Mouse (Mus musculus): Measurements from ENCODE around the gene Prkaa2. TPM values are rescaled to one million over a fixed set of nuclear protein-coding genes. Genes with fewer than 3 reads are reported as not detected.
"Not testable (repeated sequence)": the region's sequence is repeated elsewhere in the genome, so short reads cannot be mapped to it uniquely, and the experiment has no call there.

Prkaa2 gene
- polyA plus RNA-seq, 1 experiment from 2014 or later: 1.7 TPM

GRCm38 (mm10) chr4:105050041-105050440 lies 59.6 kb downstream of the Prkaa2 start:
- no peak overlapping the region for H3K27ac ChIP-seq
- no peaks in the 10 kb centered on the region for H3K27me3 ChIP-seq (ENCODE audit: poor library complexity, severe bottlenecking)
- H3K4me3 ChIP-seq: no peak overlapping the region
- no peaks in the 10 kb centered on the region for H3K36me3 ChIP-seq (replicated peaks)
- no peaks in the 10 kb centered on the region for H3K9me3 ChIP-seq
- H3K4me1 ChIP-seq: peaks cover 5% of the 10 kb centered on the region; the same call in 1 of the 2 replicates
- DNase-seq (ENCODE audit: extremely low spot score, low spot score): no peak
- WGBS: 92% methylated on average over 1 of the region's 1 CpGs

GRCm38 (mm10) chr4:105034259-105034658 lies 75.4 kb downstream of the Prkaa2 start:
- no peaks in the 10 kb centered on the region for H3K36me3 ChIP-seq (replicated peaks)
- H3K9me3 ChIP-seq: no peaks in the 10 kb centered on the region
- no peak overlapping the region for H3K27ac ChIP-seq
- no peaks in the 10 kb centered on the region for H3K4me1 ChIP-seq
- H3K27me3 ChIP-seq (ENCODE audit: poor library complexity, severe bottlenecking): no peaks in the 10 kb centered on the region
- no peak for DNase-seq (ENCODE audit: extremely low spot score, low spot score)
- no peak overlapping the region for H3K4me3 ChIP-seq

DNA sequence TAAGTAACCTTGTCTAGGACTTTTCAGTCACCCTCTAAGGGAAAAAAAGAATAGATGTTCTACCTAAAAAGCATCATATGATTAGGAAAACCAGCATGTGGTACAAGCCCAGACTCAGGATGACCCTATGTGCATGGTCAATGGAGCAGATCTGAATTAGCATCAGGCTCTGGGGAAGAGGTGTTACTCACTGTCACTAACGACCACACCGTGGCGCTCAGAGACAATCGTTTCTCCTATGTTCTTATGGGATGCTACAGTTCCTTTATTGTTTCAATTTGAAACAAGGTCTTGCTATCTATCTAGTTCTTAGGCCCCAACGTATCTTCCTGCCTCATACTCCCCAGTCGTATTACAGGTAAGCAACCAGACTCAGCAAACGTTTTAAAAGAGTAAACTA lies 76.5 kb downstream of the Prkaa2 start:
- H3K9me3 ChIP-seq: no peaks in the 10 kb centered on the region
- DNase-seq (ENCODE audit: extremely low spot score, low spot score): no peak
- H3K27me3 ChIP-seq (ENCODE audit: poor library complexity, severe bottlenecking): no peaks in the 10 kb centered on the region
- no peaks in the 10 kb centered on the region for H3K36me3 ChIP-seq (replicated peaks)
- 55% methylated on average over 7 of the region's 7 CpGs for WGBS
- no peak overlapping the region for H3K27ac ChIP-seq
- no peak overlapping the region for H3K4me3 ChIP-seq
- no peaks in the 10 kb centered on the region for H3K4me1 ChIP-seq

DNA sequence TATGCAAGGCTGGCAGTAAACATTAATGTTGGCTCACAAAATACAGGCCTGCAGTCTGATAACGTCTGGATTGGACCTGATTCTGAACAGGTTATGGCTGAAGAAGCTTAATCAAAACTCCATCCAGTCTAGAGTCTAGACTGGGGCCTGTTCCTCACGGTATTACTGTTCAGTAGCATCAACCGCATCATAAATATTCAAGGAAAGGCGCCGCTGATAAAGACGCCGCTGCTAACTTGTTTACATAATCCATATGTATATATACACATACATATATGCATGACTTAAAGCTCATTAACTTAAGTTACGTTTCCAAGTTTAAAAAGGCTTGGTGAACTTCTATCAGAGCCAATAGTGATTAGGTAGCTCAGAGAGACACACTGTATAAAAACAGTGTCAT lies 78.6 kb downstream of the Prkaa2 start:
- Histone ChIP-seq H3K4me3 (no peak overlapping the region), H3K9me3 (no peaks in the 10 kb centered on the region), H3K36me3 (replicated peaks) (no peaks in the 10 kb centered on the region), H3K4me1 (no peaks in the 10 kb centered on the region), H3K27me3 (ENCODE audit: poor library complexity, severe bottlenecking) (no peaks in the 10 kb centered on the region), H3K27ac (no peak overlapping the region)
- DNase-seq (ENCODE audit: extremely low spot score, low spot score): no peak
- WGBS: 91% methylated on average over 8 of the region's 8 CpGs

DNA sequence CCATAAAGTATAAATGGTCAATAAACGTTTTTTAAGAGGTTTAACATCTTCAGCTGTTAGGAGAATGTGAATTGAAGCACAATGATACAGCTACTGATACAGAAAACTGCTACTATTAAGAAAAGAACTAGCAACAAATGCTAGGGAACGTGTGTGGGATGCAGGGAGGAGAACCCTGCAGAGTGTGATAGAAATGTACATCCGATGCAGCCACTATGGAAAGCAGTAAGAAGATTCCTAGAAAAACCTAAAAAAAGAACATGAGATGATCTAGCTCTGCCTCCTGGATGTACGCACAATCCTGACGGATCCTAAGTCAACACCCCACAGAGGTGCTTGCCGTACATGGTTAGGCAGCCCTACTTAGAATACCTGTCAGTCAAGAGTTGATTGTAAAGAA lies 82.4 kb downstream of the Prkaa2 start:
- WGBS: 84% methylated on average over 6 of the region's 6 CpGs
- Histone ChIP-seq H3K36me3 (replicated peaks) (no peaks in the 10 kb centered on the region), H3K4me1 (no peaks in the 10 kb centered on the region)

DNA sequence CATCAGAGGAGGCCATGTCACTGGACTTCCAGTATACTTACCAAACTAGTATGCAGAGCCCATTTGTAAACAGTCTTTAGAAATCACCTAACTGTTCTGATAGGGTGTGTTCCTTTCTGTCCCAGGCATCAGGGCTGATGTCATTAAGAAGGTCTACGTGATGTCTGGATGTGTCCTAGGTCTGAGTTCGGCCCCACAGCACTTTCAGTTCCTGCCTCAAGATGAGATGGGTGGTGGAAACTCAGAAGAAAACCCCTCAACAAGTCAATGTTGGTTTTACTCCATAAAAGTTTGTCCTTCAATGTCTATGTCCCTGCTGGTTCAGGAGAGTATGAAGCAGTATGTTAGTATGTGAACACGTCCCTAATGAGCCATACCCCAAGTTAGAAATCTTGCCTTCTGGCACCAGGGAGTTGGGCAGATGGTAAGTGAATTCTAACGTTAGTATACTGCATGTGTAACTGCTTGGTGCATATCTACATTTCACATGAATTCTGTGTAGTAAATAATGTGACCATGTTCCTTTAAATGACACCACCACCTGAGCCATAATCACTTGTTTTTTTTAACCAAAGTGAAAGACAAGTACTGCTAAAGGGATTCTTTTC lies 93.6 kb downstream of the Prkaa2 start:
- Histone ChIP-seq H3K9me3 (no peaks in the 10 kb centered on the region), H3K36me3 (replicated peaks) (no peaks in the 10 kb centered on the region), H3K27ac (no peak overlapping the region), H3K27me3 (ENCODE audit: poor library complexity, severe bottlenecking) (no peaks in the 10 kb centered on the region), H3K4me1 (peaks cover 7% of the 10 kb centered on the region), H3K4me3 (no peak overlapping the region)
- WGBS: 89% methylated on average over 4 of the region's 4 CpGs
- DNase-seq (ENCODE audit: extremely low spot score, low spot score): no peak

More for the DNA sequence above, 82.4 kb downstream of the Prkaa2 start:
- Histone ChIP-seq H3K9me3 (no peaks in the 10 kb centered on the region), H3K27me3 (ENCODE audit: poor library complexity, severe bottlenecking) (no peaks in the 10 kb centered on the region), H3K4me3 (no peak overlapping the region), H3K27ac (no peak overlapping the region)
- DNase-seq (ENCODE audit: extremely low spot score, low spot score): no peak

DNA sequence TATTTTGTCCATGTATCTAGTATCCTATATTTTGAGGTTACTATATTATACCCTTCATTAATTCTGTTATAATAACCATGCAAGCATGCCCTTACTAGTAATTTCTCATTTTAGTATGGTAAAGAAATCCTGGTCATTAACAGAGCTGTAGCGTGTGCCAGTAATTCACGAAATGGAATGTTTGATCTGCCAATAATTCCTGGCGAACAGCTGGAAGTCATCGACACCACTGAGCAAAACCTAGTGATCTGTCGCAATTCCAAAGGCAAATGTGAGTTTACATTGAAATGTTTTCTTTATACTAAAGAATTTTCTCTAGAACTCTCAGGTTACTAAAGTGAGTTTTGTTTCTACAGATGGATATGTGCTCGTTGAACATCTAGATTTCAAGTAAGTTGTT lies 94.2 kb downstream of the Prkaa2 start:
- 88% methylated on average over 6 of the region's 6 CpGs for WGBS
- Histone ChIP-seq H3K27ac (no peak overlapping the region), H3K9me3 (no peaks in the 10 kb centered on the region), H3K36me3 (replicated peaks) (no peaks in the 10 kb centered on the region), H3K4me1 (peaks cover 4% of the 10 kb centered on the region), H3K4me3 (no peak overlapping the region), H3K27me3 (ENCODE audit: poor library complexity, severe bottlenecking) (no peaks in the 10 kb centered on the region)
- no peak for DNase-seq (ENCODE audit: extremely low spot score, low spot score)

DNA sequence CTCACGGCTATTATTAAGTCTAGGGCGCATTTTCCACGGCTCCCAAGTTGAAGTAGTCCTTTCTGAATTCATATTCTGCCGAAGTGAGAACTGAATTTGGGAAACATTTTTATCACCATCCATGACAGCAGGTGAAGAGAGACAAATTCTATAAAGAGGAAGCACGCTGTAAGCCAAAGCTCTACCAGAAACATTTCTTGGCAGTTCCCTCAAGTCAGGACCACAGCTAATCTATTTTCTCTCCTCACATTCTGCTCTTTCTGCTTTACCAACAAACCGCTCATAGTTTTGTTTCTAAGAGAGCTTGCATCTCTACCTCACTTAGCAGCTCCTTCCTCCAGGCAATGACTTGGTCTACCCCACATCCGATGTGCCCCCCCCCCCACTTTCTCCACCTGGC lies 96.0 kb downstream of the Prkaa2 start:
- no peaks in the 10 kb centered on the region for H3K27me3 ChIP-seq (ENCODE audit: poor library complexity, severe bottlenecking)
- no peaks in the 10 kb centered on the region for H3K9me3 ChIP-seq
- no peak for DNase-seq (ENCODE audit: extremely low spot score, low spot score)
- H3K36me3 ChIP-seq (replicated peaks): no peaks in the 10 kb centered on the region
- no peaks in the 10 kb centered on the region for H3K4me1 ChIP-seq
- no peak overlapping the region for H3K4me3 ChIP-seq
- H3K27ac ChIP-seq: no peak overlapping the region
- 92% methylated on average over 7 of the region's 7 CpGs for WGBS

GRCm38 (mm10) chr4:105007360-105008018 lies 102.2 kb downstream of the Prkaa2 start:
- WGBS: 93% methylated on average over 4 of the region's 4 CpGs
- Histone ChIP-seq H3K4me3 (no peak overlapping the region), H3K27ac (no peak overlapping the region), H3K27me3 (ENCODE audit: poor library complexity, severe bottlenecking) (no peaks in the 10 kb centered on the region), H3K9me3 (no peaks in the 10 kb centered on the region), H3K36me3 (replicated peaks) (no peaks in the 10 kb centered on the region), H3K4me1 (no peaks in the 10 kb centered on the region)
- DNase-seq (ENCODE audit: extremely low spot score, low spot score): no peak

DNA sequence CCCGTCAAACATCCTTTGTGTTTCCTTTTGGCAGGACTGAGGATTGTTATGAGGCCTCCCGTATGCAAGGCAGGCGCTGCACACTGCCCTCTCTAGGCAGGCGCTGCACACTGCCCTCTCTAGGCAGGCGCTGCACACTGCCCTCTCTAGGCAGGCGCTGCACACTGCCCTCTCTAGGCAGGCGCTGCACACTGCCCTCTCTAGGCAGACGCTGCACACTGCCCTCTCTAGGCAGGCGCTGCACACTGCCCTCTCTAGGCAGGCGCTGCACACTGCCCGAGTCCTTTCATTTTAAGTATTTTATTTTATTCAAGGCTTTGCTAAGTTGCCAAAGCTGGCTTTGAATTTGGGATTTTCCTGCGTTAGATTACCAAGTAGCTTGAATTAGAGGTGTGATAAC lies 105.0 kb downstream of the Prkaa2 start:
- not testable (repeated sequence) for H3K4me3 ChIP-seq; H3K27ac ChIP-seq; H3K4me1 ChIP-seq; H3K36me3 ChIP-seq (replicated peaks); DNase-seq (ENCODE audit: extremely low spot score, low spot score); H3K9me3 ChIP-seq; H3K27me3 ChIP-seq (ENCODE audit: poor library complexity, severe bottlenecking)
- WGBS: 91% methylated on average over 12 of the region's 12 CpGs

GRCm38 (mm10) chr4:105004135-105004534 lies 105.6 kb downstream of the Prkaa2 start:
- H3K36me3 ChIP-seq (replicated peaks): no peaks in the 10 kb centered on the region
- DNase-seq (ENCODE audit: extremely low spot score, low spot score): no peak
- no peaks in the 10 kb centered on the region for H3K27me3 ChIP-seq (ENCODE audit: poor library complexity, severe bottlenecking)
- 86% methylated on average over 8 of the region's 8 CpGs for WGBS
- H3K4me1 ChIP-seq: no peaks in the 10 kb centered on the region
- H3K9me3 ChIP-seq: no peaks in the 10 kb centered on the region
- no peak overlapping the region for H3K4me3 ChIP-seq
- no peak overlapping the region for H3K27ac ChIP-seq

DNA sequence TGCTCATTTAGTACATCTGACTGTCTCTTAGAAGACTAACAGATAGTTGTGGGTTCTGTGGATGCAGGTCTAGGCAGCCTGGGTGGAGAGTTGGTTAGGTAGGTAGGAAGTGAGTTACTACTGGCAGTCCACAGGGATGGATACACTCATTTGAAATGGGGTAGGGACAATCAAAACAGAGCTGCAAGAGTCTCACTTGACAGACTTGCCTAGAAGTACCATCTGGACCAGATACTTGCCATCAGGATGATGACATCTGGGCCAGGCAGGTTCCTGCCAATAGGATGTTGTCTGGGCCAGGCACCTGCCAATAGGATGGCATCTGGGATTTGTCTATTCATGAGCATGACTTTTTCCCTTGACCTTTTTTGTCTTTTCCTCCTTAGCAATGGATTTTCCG lies 108.0 kb downstream of the Prkaa2 start:
- DNase-seq (ENCODE audit: extremely low spot score, low spot score): no peak
- no peak overlapping the region for H3K4me3 ChIP-seq
- 68% methylated on average over 1 of the region's 1 CpGs for WGBS
- no peaks in the 10 kb centered on the region for H3K27me3 ChIP-seq (ENCODE audit: poor library complexity, severe bottlenecking)
- H3K9me3 ChIP-seq: no peaks in the 10 kb centered on the region
- H3K4me1 ChIP-seq: no peaks in the 10 kb centered on the region
- H3K36me3 ChIP-seq (replicated peaks): no peaks in the 10 kb centered on the region
- H3K27ac ChIP-seq: no peak overlapping the region

GRCm38 (mm10) chr4:104999702-105000101 lies 110.0 kb downstream of the Prkaa2 start:
- Histone ChIP-seq H3K9me3 (no peaks in the 10 kb centered on the region), H3K27me3 (ENCODE audit: poor library complexity, severe bottlenecking) (no peaks in the 10 kb centered on the region), H3K27ac (no peak overlapping the region), H3K4me1 (no peaks in the 10 kb centered on the region), H3K36me3 (replicated peaks) (no peaks in the 10 kb centered on the region), H3K4me3 (no peak overlapping the region)
- DNase-seq (ENCODE audit: extremely low spot score, low spot score): no peak
- 69% methylated on average over 5 of the region's 5 CpGs for WGBS
